Mouse (Mus musculus) midbrain, embryonic 16.5 days (tissue): ENCODE measurements around the gene Crebl2. TPM values are rescaled to one million over a fixed set of nuclear protein-coding genes. Genes with fewer than 3 reads are reported as not detected.

Experiments used
- ATAC-seq: fragments of 200-750 bp; cut with Nextera tagmentation; 2 replicates; pipeline ENCODE4 v1.8.0; 2017; ENCODE audit warnings: moderate TSS enrichment
- H3K27ac ChIP-seq: fragments of 300-500 bp; sonication (generic); 2 replicates; pipeline ENCODE4 v1.5.1; 2014; ENCODE audit warnings: mild to moderate bottlenecking, low read length, mixed read lengths
- H3K27me3 ChIP-seq: fragments of 300-500 bp; sonication (generic); 2 replicates; pipeline ENCODE4 v1.6.1; 2014; ENCODE audit warnings: low read depth, low read length, mixed read lengths; ENCODE audit not compliant: control insufficient read depth, insufficient read depth
- H3K36me3 ChIP-seq: fragments of 300-500 bp; sonication (generic); 2 replicates; pipeline ENCODE4 v1.6.1; 2014; ENCODE audit warnings: mild to moderate bottlenecking, low read length, moderate library complexity, mixed read lengths; ENCODE audit not compliant: control insufficient read depth, insufficient read depth
- H3K4me1 ChIP-seq: fragments of 300-500 bp; sonication (generic); 2 replicates; pipeline ENCODE4 v1.6.1; 2014; ENCODE audit warnings: mild to moderate bottlenecking, low read length, mixed read lengths; ENCODE audit not compliant: control insufficient read depth, insufficient read depth
- H3K4me2 ChIP-seq: fragments of 300-500 bp; sonication (generic); 2 replicates; pipeline ENCODE4 v1.6.1; 2014; ENCODE audit warnings: mild to moderate bottlenecking, low read length, mixed read lengths
- H3K4me3 ChIP-seq: fragments of 300-500 bp; sonication (generic); 2 replicates; pipeline ENCODE4 v1.5.1; 2014; ENCODE audit warnings: low read depth, mild to moderate bottlenecking, low read length, moderate library complexity, mixed read lengths
- H3K9ac ChIP-seq: fragments of 300-500 bp; sonication (generic); 2 replicates; pipeline ENCODE4 v1.6.1; 2014; ENCODE audit warnings: low read depth, low read length, mixed read lengths
- H3K9me3 ChIP-seq: fragments of 300-500 bp; sonication (generic); replicated peaks from 2 replicates; pipeline ENCODE4 v1.6.1; 2014; ENCODE audit warnings: mild to moderate bottlenecking, low read length, mixed read lengths; ENCODE audit not compliant: control insufficient read depth, poor library complexity, severe bottlenecking
- WGBS: fragments of 180-500 bp; shearing (Covaris S2); extraction: QIAGEN DNeasy Blood & Tissue Kit; methylation state at CpG from one replicate; pipeline ENCODE4 v1.1.7; 2014; 5-methylcytosine and 5-hydroxymethylcytosine counted together
- polyA plus RNA-seq: library from polyadenylated mRNA; unstranded; fragments of >200 nt; fragmentation: Nextera tagmentation; extraction: Ambion mirVana; gene quantifications from 2 replicates; pipeline ENCODE4 v1.2.1, GENCODE M21; 2015

The Crebl2 gene
- polyA plus RNA-seq, 1 experiment from 2014 or later, result 4.8 TPM

DNA sequence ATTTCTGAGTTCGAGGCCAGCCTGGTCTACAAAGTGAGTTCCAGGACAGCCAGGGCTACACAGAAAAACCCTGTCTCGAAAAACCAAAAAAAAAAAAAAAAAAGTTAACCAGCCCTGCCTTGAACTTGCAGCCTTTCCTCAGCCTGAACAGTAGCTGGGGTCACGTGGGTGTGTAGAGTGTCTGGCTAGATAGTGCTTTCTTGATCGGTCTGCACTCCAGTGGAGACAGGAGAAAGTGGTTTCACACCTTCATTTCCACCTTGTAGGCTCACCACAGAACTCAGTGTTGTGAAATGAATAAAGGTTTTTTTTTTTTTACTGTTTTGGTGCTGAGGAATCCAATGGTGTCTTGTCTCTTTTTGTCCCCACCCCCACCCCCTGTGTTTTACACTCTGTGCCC, 73.4 kb downstream of the Crebl2 start:
- no peaks in the 10 kb centered on the region for H3K9me3 ChIP-seq
- H3K36me3 ChIP-seq, result no peaks in the 10 kb centered on the region
- no peak overlapping the region for H3K4me3 ChIP-seq
- no peaks in the 10 kb centered on the region for H3K27me3 ChIP-seq
- H3K9ac ChIP-seq, result no peak overlapping the region
- ATAC-seq, result no peak
- no peak overlapping the region for H3K4me2 ChIP-seq
- WGBS, result 82% methylated on average over 4 of the region's 4 CpGs
- no peak overlapping the region for H3K27ac ChIP-seq
- H3K4me1 ChIP-seq, result peaks cover 3% of the 10 kb centered on the region; the same call in 1 of the 2 replicates

DNA sequence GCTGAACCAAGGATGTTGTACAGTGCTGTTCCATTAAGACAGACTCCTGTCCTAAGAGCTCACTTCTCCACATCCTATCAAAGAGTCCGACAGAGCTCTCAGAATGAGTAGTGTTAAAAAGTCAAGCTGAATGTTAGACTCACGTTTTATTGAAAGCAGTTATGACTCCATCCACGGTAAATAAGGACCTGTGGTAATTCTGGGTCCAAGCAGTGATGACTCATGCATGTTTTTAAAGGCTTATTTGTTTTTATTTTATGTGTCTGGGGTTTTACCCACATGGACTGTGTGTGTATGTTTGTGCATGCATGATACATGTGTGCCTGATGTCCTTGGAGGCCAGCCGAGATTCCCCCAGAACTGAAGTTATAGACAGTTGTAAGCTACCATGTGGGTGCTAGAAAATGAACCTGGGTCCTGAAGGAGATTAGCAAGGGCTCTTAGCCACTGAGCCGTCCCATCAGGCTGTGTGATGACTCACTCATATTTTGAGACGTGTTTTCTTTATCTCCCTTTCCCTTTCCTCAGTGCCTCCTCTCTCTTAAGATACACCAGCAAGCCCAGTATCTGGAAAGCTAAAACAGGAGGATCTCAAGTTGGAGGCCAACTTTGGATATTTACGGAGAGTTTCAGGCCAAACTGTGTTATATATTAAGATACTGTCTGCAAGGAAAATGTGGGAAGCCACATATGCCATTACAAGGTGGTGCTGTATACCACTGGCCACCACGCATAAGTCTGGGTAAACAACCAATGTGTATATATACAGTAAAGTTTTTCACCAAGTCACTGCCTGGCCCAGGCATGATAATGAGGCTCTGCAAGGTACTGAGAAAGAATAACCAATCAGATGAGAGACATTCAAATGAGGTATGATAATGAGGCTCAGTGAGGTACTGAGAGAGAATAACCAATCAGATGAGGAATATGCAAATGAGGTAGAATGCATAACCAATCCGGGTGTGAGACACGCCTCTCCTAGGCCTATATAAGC, 74.2 kb downstream of the Crebl2 start:
- Histone ChIP-seq H3K36me3 (no peaks in the 10 kb centered on the region), H3K9me3 (no peaks in the 10 kb centered on the region), H3K27ac (no peak overlapping the region), H3K4me2 (no peak overlapping the region), H3K27me3 (no peaks in the 10 kb centered on the region), H3K4me1 (peaks cover 2% of the 10 kb centered on the region; the same call in 1 of the 2 replicates), H3K9ac (no peak overlapping the region), H3K4me3 (no peak overlapping the region)
- WGBS, result 97% methylated on average over 10 of the region's 10 CpGs
- ATAC-seq, result no peak

DNA sequence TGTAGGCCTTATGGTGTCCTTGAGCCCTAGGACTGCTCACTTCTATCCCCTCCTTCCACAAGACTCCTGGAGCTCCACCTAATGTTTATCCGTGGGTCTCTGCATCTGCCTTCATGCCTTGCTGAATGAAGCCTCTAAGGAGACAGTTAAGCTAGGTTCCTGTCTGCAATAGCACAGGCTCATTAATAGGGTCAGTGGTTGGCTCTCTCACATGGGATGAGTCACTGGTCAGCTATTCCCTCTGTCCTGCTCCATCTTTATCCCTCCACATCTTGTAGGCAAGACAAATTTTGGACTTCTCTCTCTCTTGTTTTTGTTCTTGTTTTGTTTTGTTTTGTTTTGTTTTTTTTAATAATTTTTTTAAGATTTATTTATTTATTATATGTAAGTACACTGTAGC, 75.9 kb downstream of the Crebl2 start:
- Histone ChIP-seq H3K4me1 (no peaks in the 10 kb centered on the region), H3K4me2 (no peak overlapping the region), H3K4me3 (no peak overlapping the region), H3K27ac (no peak overlapping the region), H3K9ac (no peak overlapping the region), H3K9me3 (no peaks in the 10 kb centered on the region), H3K27me3 (no peaks in the 10 kb centered on the region), H3K36me3 (no peaks in the 10 kb centered on the region)
- no peak for ATAC-seq
- 88% methylated on average over 1 of the region's 1 CpGs for WGBS

Other genes with a start within 250 kb of the Crebl2 start
- 1.0 and 1.2 TPM in 2 replicates for gene Mansc1, start 197.7 kb upstream of the Crebl2 start, polyA plus RNA-seq
- 45.3 and 46.2 TPM in 2 replicates for gene Borcs5, start 190.6 kb upstream of the Crebl2 start, polyA plus RNA-seq
- 4.7 and 5.5 TPM in 2 replicates for gene Dusp16, start 37.5 kb upstream of the Crebl2 start, polyA plus RNA-seq
- 44.7 and 46.8 TPM in 2 replicates for gene Gpr19, start 68.4 kb downstream of the Crebl2 start, polyA plus RNA-seq
- 20.7 and 22.6 TPM in 2 replicates for gene Cdkn1b, start 90.2 kb downstream of the Crebl2 start, polyA plus RNA-seq
- gene Apold1, start 151.6 kb downstream of the Crebl2 start, polyA plus RNA-seq, result 4.2 and 5.5 TPM in 2 replicates
- gene Ddx47, start 181.5 kb downstream of the Crebl2 start, polyA plus RNA-seq, result 75.1 and 78.2 TPM in 2 replicates
- 0.12 and 0.20 TPM in 2 replicates for gene Gprc5a, start 235.5 kb downstream of the Crebl2 start, polyA plus RNA-seq